Comparison of ENCODE assay signal across 18 mouse cellular contexts in the genomic region with DNA sequence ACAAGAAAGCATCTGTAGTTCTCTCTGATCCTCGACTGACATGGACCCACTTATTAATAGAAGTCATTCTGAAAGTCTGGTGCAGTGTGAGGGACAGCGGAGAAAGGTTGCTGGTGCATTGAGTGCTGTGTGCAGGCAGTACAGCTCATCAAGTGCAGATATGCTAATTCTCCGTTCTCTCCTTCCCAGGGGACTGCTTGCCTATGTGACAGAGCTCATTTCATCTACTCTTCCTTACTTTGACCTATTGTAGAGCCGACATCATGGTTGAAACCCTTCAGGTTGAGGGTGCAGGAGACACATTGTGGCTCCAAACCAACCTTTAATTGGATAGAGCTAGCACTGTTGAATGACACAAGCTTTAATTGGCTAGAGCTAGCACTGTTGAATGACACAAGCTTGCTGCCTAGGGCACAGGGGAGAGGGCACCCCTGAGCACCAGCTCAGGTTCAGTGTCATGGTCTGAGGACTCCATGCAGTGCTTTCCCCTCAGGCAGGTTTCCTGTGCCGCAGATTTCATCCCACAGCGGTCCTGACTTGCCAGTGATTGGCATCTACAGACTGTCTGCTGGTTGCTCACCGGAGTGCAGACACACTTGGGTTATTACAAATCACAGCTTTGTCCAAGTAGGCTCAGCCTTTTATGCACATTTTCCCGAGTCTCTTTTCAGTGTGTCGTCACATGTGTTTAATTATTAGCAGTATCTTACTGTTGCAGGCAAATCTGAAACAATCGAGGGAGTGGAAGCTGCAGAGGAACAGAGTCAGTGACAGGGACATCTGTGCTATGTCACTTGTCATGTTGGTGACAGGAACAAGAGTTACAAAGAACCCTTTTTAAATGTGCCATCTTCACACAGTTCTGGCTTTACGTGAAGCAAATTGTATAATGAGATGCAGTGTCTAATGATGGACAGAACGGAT.
DNase-seq lines count a peak whose midpoint lies in the region; ATAC-seq lines count a peak whose summit lies in the region.
"Had no signal": no experiment of that assay in that cellular context is flagged by ENCODE, and none has a peak within 500 bp of the region (broad histone marks: within the 10 kb centered on the region; RNA-seq: fewer than 3 reads in every experiment).

No protein-coding gene starts in this region.

- no peak overlapping the region for H3K4me2 ChIP-seq in heart, embryonic 11.5 days
- no peak overlapping the region for H3K4me2 ChIP-seq in midbrain, embryonic 11.5 days
- H3K4me2 ChIP-seq in hindbrain, embryonic 15.5 days, result no peak overlapping the region
- H3K4me2 ChIP-seq: embryonic facial prominence, embryonic 12.5 days; kidney, embryonic 15.5 days; liver, embryonic 12.5 days; lung, embryonic 15.5 days had no signal

- no peak overlapping the region for H3K27ac ChIP-seq in heart, embryonic 11.5 days (ENCODE audit: low read depth, low read length)
- H3K27ac ChIP-seq in midbrain, embryonic 11.5 days (ENCODE audit: low read depth, low read length), result no peak overlapping the region
- no peak overlapping the region for H3K27ac ChIP-seq in midbrain, embryonic 10.5 days (replicated peaks)
- peak overlapping the region; percentile 39 for H3K27ac ChIP-seq in hindbrain, embryonic 15.5 days (replicated peaks)
- H3K27ac ChIP-seq: embryonic facial prominence, embryonic 12.5 days; kidney, embryonic 15.5 days; limb, embryonic 10.5 days; liver, embryonic 12.5 days; lung, embryonic 15.5 days had no signal

- H3K9me3 ChIP-seq in heart, embryonic 11.5 days (replicated peaks; ENCODE audit: control insufficient read depth, low read length), result no peaks in the 10 kb centered on the region
- H3K9me3 ChIP-seq in midbrain, embryonic 11.5 days (ENCODE audit: control insufficient read depth, low read length), result no peaks in the 10 kb centered on the region
- H3K9me3 ChIP-seq in midbrain, embryonic 10.5 days (replicated peaks), result no peaks in the 10 kb centered on the region
- H3K9me3 ChIP-seq in hindbrain, embryonic 15.5 days, result no peaks in the 10 kb centered on the region
- H3K9me3 ChIP-seq: embryonic facial prominence, embryonic 12.5 days; kidney, embryonic 15.5 days; limb, embryonic 10.5 days; liver, embryonic 12.5 days; lung, embryonic 15.5 days; megakaryocyte, embryonic 14.5 days had no signal

- WGBS in heart, embryonic 11.5 days (ENCODE audit: insufficient replicate concordance), result 41% methylated on average over 12 of the region's 12 CpGs
- 83% methylated on average over 12 of the region's 12 CpGs for WGBS in midbrain, embryonic 11.5 days
- WGBS in midbrain, embryonic 10.5 days, result 86% methylated on average over 12 of the region's 12 CpGs
- 39% methylated on average over 12 of the region's 12 CpGs for WGBS in hindbrain, embryonic 15.5 days

- H3K4me1 ChIP-seq in heart, embryonic 11.5 days (ENCODE audit: control insufficient read depth, insufficient read depth, low read length), result peaks cover 9% of the 10 kb centered on the region
- H3K4me1 ChIP-seq in midbrain, embryonic 11.5 days (ENCODE audit: control insufficient read depth, insufficient read depth, low read length), result no peaks in the 10 kb centered on the region
- peaks cover 5% of the 10 kb centered on the region; the same call in 1 of the 2 replicates for H3K4me1 ChIP-seq in midbrain, embryonic 10.5 days
- H3K4me1 ChIP-seq in hindbrain, embryonic 15.5 days (replicated peaks), result peaks cover 11% of the 10 kb centered on the region
- H3K4me1 ChIP-seq: liver, embryonic 12.5 days; lung, embryonic 15.5 days had no signal

- no peak for ATAC-seq in heart, embryonic 11.5 days (replicated peaks; ENCODE audit: insufficient number of reproducible peaks, low FRiP score, low TSS enrichment)
- ATAC-seq in midbrain, embryonic 11.5 days (ENCODE audit: low FRiP score), result no peak
- peak; percentile 59; the same call in 1 of the 2 replicates for ATAC-seq in hindbrain, embryonic 15.5 days (ENCODE audit: low FRiP score, low read depth)
- ATAC-seq in megakaryocyte, adult 5-6 weeks (ENCODE audit: poor library complexity, severe bottlenecking), result no peak
- ATAC-seq: liver, embryonic 12.5 days had no signal

- DNase-seq in heart, adult 11 months, result peak; percentile 81
- peak; percentile 81 for DNase-seq in midbrain, embryonic 11.5 days (ENCODE audit: low spot score, missing footprints)
- DNase-seq in midbrain, embryonic 10.5 days (ENCODE audit: low spot score), result no peak
- DNase-seq in retina, embryonic 14.5 days (ENCODE audit: low spot score), result peak; percentile 18
- DNase-seq in cerebellum, adult 18-20 months, result no peak
- DNase-seq: cerebellum, adult 11 months; cerebellum, postnatal 36 days; gastrocnemius, postnatal 25 days; right cerebral cortex, postnatal 4 days had no signal

- H3K9ac ChIP-seq in heart, embryonic 11.5 days (ENCODE audit: low read depth, low read length), result no peak overlapping the region
- H3K9ac ChIP-seq in midbrain, embryonic 11.5 days (ENCODE audit: low read length), result no peak overlapping the region
- no peak overlapping the region for H3K9ac ChIP-seq in hindbrain, embryonic 15.5 days
- H3K9ac ChIP-seq: embryonic facial prominence, embryonic 12.5 days; kidney, embryonic 15.5 days; liver, embryonic 12.5 days; lung, embryonic 15.5 days had no signal

- no peak overlapping the region for H3K4me3 ChIP-seq in heart, embryonic 11.5 days (ENCODE audit: low read depth, low read length)
- H3K4me3 ChIP-seq in midbrain, embryonic 11.5 days (ENCODE audit: low read depth, low read length), result no peak overlapping the region
- no peak overlapping the region for H3K4me3 ChIP-seq in midbrain, embryonic 10.5 days
- no peak overlapping the region for H3K4me3 ChIP-seq in hindbrain, embryonic 15.5 days
- H3K4me3 ChIP-seq: embryonic facial prominence, embryonic 12.5 days; kidney, embryonic 15.5 days; limb, embryonic 10.5 days; liver, embryonic 12.5 days; lung, embryonic 15.5 days; megakaryocyte, embryonic 14.5 days had no signal

- peaks cover 2% of the 10 kb centered on the region; the same call in 1 of the 2 replicates for H3K27me3 ChIP-seq in heart, embryonic 11.5 days (ENCODE audit: control insufficient read depth, insufficient read depth, low read length)
- no peaks in the 10 kb centered on the region for H3K27me3 ChIP-seq in midbrain, embryonic 11.5 days (ENCODE audit: control insufficient read depth, insufficient read depth, low read length)
- no peaks in the 10 kb centered on the region for H3K27me3 ChIP-seq in midbrain, embryonic 10.5 days (ENCODE audit: low read depth, poor library complexity, severe bottlenecking)
- H3K27me3 ChIP-seq in hindbrain, embryonic 15.5 days, result no peaks in the 10 kb centered on the region
- H3K27me3 ChIP-seq: embryonic facial prominence, embryonic 12.5 days; kidney, embryonic 15.5 days; lung, embryonic 15.5 days had no signal

- H3K36me3 ChIP-seq in heart, embryonic 11.5 days (ENCODE audit: control insufficient read depth, insufficient read depth, low read length), result no peaks in the 10 kb centered on the region
- H3K36me3 ChIP-seq in midbrain, embryonic 11.5 days (ENCODE audit: control insufficient read depth, insufficient read depth, low read length), result no peaks in the 10 kb centered on the region
- no peaks in the 10 kb centered on the region for H3K36me3 ChIP-seq in midbrain, embryonic 10.5 days
- no peaks in the 10 kb centered on the region for H3K36me3 ChIP-seq in hindbrain, embryonic 15.5 days
- H3K36me3 ChIP-seq: kidney, embryonic 15.5 days; liver, embryonic 12.5 days; lung, embryonic 15.5 days had no signal

Comparison
In these comparisons a context has a peak if more than half of its experiments do, and no peak if none do; other contexts are left out.
1. DNase-seq: peak in heart, adult 11 months (single experiment), midbrain, embryonic 11.5 days (single experiment) and retina, embryonic 14.5 days (single experiment); none in midbrain, embryonic 10.5 days (single experiment) and cerebellum, adult 18-20 months (0 of 2).